Mouse (Mus musculus): ENCODE measurements around the gene Mthfd2.
A peak's percentile ranks its signal among the peaks of the same experiment; 100 is the strongest.
"Not testable (repeated sequence)": the region's sequence is repeated elsewhere in the genome, so short reads cannot be mapped to it uniquely, and the experiment has no call there.

The Mthfd2 gene

DNA sequence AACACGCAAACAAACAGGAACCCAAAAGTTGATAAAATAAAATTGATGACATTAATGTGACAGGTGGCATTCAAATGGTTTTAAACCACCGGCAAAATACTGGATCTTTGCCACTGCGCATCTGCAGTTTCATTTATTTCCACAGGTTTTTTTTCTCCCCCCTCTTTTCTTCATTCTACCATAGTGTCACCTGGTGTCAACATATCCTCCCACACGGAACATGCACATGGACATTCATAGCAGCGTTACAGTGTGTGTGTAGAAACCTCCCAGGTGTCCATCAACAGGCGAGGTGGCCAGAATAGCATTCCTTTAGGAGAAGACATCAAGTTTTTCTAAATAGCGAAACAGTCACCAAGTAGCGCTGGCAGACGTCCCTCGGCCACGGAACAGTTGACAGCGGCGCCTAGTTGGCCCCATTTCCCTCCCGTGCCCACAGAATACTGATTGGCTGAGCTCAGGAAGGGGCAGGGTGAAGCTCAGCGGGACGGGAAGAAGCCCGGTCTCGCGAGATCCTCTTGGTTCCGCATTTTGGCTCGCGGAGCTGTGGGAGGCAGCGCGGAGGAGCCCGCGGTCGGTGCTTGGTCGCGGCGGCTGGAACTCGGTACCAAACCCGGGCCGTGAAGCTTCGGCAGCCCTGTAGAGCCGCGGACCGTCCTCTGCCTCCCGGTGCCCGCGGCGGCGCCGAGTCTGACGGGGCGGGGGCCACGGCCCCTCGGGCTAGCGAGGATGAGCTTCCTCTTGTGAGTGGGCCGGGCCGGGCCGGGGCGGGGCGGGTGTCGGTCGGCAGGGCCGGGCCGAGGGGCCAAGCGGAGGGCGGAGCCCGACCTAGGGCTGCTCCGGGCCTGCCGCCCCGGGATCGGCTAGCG is at the start of gene Mthfd2, which contains the start of gene Mob1a:
Gene Mthfd2 (minus strand): TSS at position 384 of the 869 bp plus-strand sequence.
Gene Mob1a (plus strand): TSS at position 492 of the 869 bp plus-strand sequence.
- peak; percentile 95 to 96 for DNase-seq

DNA sequence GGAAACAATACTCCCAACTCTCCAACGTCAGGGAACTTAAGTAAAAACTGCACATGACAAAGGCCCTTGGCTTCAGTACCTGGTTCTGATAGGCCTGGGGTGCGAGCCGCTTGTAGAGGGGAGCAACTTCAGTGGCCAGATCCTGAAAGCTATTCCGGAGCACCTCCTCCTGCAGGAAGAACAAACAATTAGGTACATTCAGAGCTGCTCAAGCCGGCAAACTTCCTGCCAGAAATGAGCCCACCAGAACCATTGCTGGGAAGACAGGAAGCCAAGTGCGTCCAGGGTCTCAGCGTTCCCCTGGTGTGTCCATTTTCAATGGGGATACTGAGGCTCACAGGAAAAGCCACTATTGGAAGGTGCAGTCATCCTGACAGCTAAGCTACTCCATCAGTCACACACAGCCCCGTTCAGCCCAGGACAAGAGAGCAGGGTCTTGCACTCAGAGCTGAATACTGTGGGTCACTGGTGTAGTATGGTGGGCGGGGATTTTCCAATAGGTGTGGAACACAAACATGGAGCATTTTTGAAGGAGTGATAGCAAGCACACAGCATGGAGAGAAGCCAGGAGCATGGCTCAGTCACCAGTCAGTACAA is 48.1 kb upstream of the Mthfd2 start:
- no peak for DNase-seq

DNA sequence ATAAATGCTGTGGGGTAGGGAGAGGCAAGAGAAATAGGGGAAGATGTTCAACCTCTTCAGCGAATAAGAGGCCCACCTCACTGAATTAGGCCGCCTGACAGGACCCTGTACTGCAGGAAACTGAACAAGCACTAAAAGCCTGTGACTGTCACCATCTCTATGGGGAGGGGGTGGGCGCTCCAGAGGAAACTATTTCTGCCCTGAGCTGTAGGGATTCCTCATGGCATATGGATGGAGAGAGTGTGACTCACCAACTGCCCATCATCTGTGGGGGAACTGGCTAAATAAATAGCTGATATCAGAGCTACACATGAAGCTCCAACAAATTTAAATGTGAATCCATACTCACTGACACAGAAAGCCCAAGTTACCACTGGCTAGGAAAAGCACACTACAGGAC is 45.6 kb upstream of the Mthfd2 start:
- no peak for DNase-seq

DNA sequence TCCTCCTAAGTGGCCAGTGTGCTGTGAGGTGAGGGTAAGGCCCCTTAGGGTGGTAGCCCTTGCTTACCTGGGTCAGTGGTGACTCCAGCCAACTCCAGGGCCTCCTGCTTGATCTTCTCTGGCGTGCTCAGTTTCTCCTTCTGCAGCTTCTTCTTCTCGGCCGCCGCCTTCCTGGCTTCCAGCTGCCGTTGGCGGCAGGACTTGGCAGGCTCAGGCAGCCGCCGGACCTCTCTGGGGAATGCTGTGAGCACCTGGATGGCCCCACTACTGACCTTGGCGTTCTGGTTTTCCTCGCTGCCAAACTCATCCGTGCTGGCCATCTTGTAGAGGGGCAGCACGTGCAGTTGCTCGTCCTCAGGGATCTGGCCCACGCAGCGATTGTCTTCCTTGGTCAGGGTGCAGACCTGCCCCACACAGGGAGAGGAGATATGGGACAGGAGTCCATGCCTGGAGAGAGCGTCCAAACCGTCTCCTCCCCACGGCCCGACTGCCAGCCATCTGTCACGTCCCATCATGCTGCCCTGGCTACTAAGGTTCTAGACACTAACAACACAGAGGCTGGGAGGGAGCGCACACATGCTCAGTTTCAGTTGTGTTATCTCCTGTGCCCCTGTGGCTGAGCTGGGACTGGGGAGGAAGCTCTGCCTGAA is 44.7 kb upstream of the Mthfd2 start:
- peak; percentile 49 to 68 for DNase-seq

DNA sequence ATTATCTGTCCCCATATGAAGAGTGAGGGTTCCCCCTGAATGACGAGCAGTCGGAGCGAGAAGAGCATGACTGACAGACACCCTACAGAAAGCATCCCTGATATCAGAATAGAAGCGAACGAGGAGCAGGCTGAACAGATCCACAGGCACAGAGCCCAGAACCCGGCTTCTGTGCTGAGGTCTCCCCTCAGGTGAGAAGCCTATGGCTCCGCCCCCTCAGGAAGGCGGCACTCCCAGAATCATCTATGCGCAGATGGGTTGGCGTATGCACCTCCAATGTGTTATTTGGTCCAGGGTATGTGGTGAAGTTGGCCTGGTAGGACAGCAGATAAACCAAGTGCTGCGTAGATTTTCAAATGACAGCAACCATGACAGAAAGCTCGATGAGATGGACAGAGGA is 37.4 kb upstream of the Mthfd2 start:
- peak; percentile 48 to 50 for DNase-seq

DNA sequence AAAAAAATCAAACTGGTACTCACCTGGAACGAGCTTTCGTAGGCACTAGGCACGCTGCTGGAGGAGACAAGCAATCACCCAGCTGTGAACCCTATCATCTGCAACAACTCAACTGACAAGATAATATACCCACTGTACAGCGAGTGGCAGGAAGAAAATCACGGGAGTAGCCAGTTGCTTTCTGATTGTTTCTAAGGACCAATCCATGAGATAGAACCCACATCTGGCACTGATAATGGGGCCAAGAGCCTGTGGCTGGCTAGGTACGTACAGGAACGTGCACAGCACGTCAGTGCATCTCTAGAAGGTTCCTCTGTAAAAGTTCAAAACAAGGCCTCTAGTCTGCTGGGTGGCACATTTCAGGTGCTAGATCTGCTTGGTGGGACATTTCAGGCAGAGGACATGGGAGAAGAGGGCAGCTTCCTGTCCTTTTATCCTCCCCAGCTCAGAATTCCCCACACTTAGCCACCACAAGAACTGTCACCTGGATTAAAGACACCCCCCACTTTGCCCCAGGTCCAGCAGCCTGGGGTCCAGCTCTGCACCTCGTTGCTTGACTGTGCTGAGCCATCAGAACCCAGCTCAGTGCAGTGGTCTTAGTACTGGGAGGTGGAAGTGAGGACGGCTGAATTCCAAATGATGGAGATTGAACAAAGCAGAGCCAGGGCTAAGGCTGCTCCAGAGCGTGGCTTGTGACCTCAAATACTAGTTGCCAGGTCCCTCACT is 36.0 kb upstream of the Mthfd2 start:
- peak in 1 of 2 experiments; percentile 51 for DNase-seq

DNA sequence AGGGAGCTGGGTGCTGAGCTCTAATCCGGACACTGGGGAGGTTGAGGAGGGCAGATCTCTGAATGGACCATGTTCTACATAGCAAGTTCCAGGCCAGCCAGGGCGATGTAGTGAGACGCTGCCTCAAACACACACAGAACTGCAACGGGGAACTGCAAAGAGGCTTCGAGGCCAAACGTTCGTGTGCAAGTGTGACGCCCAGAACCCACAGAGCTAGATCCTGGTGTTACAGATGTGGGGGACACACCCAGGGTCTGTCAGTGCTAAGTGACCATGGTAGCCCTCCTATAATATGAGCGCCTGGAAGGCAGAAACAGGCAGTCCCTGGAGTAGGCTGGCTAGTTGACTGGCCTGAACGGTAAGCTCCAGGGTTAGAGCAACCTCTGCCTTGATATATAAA is 31.7 kb upstream of the Mthfd2 start:
- DNase-seq = no peak

DNA sequence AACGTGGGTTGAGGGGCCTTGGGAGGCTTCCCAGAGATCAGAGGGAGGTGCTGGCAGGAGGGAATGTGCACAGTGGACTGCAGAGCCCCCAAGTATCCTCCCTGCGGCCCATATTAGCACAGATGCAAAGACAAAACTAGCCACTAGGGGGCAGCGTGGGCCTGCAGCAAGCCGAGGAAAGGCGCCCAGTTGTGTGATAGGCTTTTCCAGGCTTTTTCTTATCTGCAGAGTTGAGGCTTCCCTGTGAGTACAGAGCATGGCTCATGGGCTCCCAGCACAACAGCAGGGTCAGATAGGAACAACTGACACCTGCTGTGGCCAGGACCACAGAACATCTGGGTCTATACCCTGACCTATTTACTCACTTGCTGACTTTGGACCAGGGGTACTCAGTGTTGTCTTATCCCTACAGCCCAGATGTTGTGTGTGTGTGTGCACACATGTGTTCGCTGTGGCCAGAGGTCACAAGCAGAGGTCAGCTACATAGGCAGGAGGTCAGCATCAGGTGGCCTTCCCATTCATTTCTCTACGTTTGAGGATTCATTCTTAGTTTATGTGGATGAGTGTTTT is 30.9 kb upstream of the Mthfd2 start:
- peak; percentile 95 to 96 for DNase-seq

DNA sequence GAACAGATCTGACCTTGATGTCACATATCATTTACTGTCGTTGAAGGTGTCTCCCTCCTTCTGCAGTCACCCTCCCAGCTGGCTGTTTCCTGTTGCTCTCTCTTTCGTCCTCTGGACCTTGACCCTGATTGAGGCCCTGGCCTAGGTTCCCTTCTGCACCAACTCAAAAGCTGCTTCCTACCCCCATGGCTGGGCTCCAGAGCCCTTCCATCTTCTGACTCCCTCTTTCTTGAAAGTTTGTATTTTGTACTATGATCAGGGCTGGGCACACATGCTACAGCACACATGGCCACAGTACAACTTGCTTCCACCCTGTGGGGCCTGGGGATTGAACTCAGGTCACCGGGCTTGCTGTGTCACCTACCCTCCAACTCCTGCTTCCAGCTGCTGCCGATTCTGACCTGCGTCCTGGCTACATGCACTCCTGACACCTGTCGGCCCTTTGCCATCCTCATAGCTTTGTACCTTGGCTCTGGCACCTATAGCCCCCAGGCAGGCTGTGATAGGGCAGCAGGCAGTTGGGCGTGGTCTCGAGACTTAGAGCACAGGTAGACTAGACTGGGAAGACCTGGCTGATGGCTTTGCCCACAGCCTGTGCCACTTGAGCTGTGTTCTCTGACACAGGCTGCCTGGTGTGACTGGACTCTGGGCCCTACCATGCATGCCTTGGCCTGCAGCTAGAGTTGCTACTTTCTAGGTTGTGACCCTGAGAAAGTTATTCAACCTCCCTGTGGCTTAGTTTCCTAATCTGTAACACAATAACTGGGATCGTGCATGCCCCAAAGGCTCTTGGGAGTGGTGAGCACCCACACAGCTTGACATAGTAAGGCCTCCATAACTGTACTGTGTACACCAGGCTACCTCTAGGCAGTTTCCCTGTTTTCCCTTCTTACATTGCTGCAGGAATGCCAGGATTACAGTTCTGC is 29.4 kb upstream of the Mthfd2 start:
- DNase-seq = no peak

DNA sequence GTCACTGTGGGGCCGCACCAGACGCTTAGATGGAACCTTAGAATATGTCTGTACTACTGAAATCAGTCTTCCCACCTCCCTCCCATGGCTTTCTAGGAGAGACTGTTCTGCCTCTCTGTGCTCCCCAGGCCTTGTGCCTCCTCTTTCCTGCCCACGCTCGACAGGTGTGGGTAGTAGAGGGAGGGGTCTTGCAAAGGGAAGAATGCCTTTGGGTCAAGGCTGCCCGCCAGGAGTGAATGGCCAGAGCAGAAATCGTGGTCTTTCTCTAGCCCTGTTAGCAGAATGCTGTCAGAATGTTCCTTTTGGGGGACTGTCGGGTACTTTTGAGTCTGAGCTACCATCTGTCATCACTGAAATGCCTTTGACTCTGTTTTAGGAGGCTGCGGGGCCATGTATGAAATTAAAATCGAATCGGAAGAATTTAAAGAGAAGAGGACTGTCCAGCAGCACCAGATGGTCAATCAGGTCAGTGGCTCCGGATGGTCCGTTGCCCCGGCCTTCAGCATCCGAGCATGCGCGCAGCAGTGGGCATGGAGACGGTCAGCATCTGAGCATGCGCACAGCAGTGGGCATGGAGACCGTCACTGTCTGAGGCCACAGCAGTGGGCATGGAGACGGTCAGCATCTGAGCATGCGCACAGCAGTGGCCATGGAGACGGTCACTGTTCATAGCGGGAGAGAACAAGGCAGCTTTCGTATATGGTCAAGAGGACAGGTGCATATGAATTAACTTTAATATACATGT is 27.1 kb upstream of the Mthfd2 start:
- peak; percentile 81 to 85 for DNase-seq

DNA sequence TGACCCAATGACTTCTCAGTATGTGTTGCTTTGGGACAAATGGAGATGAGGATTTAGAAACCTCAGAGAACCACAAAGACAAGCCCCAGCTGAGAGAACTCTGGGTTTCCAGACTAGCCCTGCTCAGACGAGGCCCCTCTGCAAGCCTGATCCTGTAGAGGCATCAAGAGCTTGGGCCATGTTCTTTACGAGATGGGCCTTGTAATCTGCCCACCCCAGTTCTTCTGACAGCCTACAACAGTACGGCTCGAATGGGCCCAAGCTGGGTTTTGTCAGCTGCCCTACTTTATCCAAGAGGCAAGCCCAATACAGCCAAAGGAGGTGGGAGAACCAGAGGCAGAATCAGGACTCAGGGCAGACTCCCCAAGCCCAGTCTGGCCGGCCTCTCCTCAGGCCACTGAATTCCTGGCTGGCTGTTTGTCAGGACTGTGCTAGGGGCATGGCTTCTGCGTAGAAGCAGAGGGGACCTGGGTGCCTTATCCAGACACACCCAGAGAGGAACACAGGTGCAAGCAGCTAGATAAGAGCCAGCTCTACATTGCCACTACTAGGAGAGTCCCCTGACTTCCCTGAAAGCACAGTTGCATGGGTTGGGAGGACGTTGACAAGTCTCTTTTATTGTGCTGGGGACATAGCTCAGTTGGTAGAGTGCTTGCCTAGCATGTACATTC is 25.9 kb upstream of the Mthfd2 start:
- DNase-seq = no peak

DNA sequence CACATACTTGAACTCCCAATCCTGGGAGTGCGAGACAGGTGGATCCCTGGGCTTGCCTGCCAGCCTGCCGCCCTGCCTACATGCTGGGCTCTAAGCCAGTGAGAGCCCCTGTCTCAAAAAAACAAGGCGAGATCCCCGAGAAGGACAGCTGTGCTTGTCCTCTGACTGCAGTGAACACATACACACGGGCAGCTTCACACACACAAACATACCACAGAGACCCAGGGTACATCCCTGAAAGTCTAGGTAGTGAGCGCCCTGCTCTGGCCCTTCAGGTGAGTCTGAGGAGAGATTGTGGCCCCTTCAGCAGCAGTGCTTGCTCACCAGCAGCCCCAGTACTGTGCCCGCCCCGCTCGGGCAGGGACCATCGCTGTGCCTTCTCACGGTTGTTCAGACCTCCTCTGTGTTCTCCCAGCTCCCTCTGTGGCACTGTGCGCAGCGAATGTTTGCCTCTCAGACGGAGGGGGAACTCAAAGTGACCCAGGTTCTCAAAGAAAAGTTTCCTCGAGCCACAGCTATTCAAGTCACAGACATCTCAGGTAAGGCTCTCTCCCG is 25.2 kb upstream of the Mthfd2 start:
- no peak for DNase-seq

DNA sequence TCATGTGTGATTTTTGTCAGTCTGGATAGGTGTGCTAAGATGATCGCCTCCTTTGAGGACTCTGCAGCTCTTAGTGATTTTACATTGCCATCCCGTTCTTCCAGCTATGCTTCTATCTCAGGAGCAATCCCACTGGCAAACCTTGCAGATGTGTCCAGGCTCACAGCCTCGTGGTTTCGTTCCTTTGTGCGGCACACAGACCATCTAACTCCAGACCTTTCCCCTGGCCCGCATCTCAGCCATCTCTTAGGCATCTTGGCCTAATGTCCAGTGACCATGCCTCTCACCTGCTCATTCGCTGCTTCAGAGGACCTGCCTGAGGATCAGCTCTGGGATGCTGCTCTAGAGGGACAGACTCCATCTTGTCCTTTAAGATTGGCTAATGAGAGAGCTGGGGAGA is 24.5 kb upstream of the Mthfd2 start:
- no peak for DNase-seq

DNA sequence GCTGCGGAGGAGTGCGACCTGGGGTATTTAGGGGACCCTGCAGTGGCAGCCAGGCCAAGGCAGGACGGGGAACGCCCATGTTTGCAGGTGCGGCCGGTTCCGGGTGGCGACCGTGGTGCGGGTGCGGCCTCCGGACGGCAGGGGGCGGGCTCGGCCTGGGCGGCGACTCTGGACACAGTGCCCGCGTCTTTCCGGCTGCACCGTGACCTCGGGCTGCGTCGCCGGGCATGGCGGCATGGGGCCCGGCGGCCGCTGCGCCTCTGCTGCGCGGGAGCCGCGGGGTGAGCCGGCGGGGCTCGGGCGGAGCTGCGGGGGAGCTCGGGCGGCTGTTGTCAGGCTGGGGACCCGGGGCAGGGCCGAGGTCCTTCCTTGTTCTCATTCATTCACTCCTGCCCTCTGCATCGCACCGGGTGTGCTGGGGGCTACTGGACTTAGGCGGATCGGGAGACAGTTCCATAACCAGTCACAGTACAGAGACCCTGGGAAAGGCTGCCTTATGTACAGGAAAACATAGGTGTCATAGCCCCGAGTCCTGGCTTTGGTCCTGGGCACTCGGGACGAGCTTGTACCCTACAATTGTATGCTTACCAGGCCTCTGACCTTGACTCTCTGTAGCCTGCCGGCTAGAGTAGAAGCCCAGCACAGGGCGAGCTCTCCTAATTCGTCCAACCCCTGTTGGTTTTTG is 23.7 kb upstream of the Mthfd2 start:
- peak; percentile 97 for DNase-seq

DNA sequence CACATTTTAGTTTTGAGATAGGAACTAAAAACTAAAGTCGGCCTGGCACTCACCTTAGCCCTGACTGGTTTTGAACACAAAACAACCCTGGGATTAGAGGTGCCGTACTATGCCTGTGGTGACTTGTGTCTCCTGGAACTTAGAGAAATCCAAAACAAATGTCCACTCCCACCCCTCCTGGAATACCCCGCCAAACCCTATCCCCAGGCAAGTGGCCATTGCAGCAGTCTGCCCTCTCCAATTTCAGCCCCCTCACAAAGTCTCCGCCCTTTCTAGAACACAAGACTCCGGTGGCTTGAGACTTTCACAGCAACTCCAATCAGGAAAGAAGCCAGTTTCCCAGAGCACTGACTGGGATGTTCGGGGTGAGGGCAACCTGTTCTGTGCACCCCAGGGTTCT is 23.2 kb upstream of the Mthfd2 start, which contains the start of gene Bola3:
Gene Bola3 (plus strand): TSS at position 275 of the 400 bp plus-strand sequence.
- DNase-seq = no peak

DNA sequence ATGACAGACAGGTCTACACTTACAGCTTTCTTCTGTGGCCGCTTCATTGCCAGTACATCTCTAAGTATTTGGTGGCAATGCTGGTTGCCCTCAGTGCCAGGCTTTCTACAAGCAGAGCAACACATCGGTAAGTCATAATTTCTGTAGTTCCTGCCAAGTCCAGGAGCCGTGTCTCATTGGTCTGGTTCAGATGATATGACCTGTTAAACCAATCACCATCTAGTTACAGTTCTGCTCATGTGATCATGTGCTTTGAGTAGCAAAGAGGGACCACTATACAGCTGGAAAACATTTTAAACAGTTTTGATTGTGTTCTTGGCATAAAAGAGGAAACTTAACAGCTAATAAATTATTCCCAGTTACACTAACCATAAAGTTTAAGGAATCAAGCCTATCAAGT is 22.2 kb upstream of the Mthfd2 start:
- DNase-seq = no peak

DNA sequence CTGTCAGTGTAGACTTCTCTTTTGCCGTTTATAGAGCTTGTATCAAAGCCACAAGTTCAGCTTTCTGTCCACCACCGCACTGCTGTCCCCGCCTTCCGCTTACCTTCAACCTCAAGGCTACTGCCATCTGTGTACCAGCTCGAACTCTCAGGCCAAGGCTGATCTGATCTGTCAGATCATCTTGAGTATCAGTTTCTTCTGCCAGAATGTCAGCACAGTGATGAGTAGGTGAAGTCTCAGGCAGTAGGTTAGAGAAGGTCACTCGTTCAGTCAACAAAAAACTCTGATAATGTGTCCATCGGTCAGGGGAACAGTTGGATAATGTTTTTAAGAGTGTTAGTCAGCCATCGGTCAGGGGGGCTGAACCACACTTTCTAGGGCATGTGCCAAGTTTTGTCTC is 19.6 kb upstream of the Mthfd2 start:
- not testable (repeated sequence) for DNase-seq

DNA sequence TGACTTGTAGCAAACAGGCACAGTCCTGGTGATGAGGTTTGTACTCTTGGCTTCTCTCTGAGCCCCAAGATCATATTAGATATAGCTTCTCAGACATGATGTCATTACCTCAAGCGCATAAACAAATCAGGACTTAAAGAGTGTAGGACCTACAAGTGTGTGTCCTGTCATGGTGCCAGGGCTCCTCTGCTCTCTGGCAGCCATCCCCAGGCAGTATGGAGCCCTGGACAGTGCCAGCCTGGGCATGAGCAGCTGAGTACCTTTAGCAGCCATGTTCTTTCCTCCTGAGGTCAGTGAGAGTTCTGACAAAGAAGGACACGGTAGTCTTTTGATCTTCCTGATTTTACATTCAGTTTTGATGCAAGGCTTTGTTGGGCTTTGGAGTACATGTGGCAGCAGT is 17.2 kb upstream of the Mthfd2 start:
- DNase-seq = peak; percentile 38 to 42

DNA sequence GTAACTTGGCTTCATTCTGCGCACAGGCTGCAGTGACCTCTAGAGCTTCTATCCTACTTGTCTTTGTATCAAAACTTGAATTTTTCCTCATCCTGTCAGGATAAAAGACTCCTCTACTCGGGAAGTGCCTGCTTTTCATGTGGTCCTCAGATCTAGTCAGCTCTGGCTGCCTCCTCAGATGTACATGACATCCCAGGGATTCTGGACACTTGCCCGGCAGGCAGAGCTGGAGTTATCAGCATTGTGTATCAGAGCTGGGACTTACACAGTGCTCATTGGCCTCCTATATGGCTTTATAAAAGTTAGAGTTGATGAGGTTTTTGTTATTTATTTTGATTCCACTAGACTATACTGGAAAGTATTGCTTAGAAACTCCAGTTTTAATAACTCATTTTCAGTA is 15.7 kb upstream of the Mthfd2 start:
- peak; percentile 71 for DNase-seq
